Mouse (Mus musculus): ENCODE measurements at regions not wholly inside any gene's neighbourhood (a gene's known extent, or its start where the extent isn't known, plus 50 kb on each side); places are given as distances from the start of the nearest gene placed in this dataset.

GRCm38 (mm10) chr12:13964537-13964936 lies 187.3 kb downstream of the Fam84a start:
- TF ChIP-seq MYOD1 (IDR thresholded peaks at IDR 0.05; ENCODE audit: control insufficient read depth, insufficient read length, low read depth) (no peak), CTCF (IDR thresholded peaks at IDR 0.05; ENCODE audit: control insufficient read depth, insufficient read depth, insufficient read length) (no peak), MAX (IDR thresholded peaks at IDR 0.05) (no peak)

All from C2C12 (cell line).